Mouse (Mus musculus): Measurements from ENCODE around the gene AC141477.1. TPM values are rescaled to one million over a fixed set of nuclear protein-coding genes. Genes with fewer than 3 reads are reported as not detected.

Gene AC141477.1
- not detected for polyA plus RNA-seq (2014; fragmentation: Illumina TruSeq; extraction: RNeasy Lipid Tissue Mini Kit (QIAGEN cat#74804); ENCODE audit: insufficient read depth, low read depth, low replicate concordance)

GRCm38 (mm10) chr10:76440281-76440680 is at the start of gene AC141477.1:
TSS of gene AC141477.1 (minus strand) at chr10:76440444.

DNA sequence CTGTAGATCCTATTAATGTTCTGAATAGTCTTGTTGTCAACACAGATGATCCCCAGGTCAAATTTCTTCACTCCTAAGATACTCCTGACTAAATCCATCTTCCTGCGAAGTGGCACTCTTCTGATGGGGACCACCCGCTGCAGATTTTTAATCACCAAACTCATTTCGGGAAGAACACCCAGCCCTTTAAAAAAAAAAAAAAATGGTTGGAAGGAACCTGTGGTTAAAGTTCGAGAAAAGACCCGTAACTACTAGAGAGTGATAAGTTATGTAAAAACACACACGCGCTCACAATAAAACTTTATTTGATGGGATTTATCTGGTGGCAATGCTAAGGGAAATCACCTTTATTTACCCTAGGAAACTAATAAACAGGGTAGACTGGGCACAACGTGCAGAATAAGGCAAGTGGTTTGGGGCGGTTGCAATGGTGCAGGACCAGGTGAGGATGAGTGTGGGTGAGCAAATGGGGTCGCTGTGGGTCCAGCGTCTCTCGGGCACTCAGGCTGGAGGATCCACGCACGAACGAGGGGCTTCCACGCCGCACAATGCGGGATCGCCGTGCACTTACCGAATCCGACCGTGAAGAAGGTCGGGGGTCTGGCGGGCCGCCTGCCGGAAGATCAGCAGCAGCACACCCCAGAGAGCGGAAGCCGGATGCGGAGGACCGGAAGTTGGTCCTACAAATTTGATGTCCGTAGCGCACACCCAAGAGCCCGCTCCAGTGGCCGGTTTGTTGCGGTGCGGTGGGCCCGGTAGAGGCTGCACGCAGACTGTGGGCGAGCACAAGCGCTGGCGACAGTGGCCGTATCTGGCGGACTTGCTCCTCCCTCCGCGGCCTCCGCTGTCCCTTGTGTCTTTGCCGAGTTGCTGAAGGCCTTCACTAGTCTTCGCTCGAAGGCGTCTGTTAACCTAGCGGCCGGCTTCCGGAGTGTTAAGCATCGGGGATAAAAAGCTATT is 28.2 kb upstream of the AC141477.1 start, which contains the start of the genes Mcm3ap and Ybey:
Mcm3ap (plus strand) TSS at position 725 of the 960 bp plus-strand sequence.
Ybey (minus strand) TSS at position 912 of the 960 bp plus-strand sequence.

DNA sequence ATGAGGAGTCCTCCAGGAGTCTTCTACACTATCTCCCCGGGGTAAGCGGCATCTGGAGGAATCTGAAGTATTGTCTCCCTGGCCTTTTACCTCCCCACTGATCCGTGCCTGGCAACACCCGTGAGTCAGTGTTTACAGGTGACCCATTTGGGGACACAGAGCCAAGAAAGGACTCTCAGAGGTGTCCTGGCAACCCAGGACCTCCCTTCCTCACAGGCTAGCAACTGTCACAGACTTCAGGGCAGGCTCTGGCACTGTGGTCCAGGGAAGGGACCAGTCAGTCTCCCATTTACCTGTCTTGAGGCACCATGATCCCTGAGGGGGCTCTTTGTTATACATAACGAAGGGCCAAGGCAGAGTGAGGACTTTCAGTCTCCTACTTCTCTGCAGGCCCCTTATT is 8.6 kb upstream of the AC141477.1 start, which contains the start of gene 2610028H24Rik:
2610028H24Rik (plus strand) TSS at position 231 of the 400 bp plus-strand sequence.

DNA sequence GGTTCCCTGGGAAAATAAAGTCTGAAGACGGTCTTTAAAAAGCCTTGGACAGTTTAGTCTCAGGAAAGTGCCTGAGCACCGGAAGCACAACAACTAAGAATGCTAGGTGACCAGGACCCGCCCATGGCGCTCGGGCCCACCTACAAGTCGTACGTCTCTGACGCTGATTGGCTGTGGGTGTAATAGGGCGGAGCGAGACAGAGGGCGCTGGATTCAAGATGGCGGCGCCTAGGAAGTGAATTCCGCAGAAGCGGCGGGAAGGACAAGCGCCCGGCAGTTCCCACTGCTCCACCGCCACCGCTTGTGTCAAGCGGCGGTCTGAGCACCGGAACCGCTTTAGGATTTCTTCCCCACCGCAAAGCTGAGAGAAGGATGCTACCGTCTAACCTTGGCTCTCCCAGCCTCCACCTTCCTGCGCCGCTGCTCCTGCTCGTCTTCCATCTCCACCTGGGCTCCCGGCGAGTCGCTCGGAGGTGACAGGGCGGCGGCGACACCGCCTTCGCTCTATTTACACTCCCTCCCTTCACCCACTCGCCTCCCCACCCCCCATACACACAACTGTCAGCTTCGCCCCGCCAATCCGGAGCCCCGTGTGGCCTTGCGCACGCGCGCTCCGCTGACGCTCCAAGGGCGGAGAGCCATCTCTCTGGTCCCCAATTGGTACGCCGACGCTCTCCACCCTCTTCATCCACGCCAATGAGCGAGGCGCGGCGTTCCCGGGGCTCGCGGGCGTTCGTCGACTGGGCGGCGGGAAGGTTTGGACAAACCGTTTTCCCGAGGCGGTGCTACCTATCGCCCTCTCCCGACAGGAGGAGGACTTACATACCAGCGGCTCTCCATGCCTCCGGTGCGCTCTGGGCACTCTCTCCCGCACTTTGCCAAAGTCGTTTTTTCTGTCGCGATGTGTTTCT is 2.2 kb upstream of the AC141477.1 start, which contains the start of gene Pcnt:
Pcnt (minus strand) TSS at position 609 of the 911 bp plus-strand sequence.

Other genes with a start within 250 kb of the AC141477.1 start
- 37.8 TPM for gene Prmt2, start 202.6 kb downstream of the AC141477.1 start, polyA plus RNA-seq (2014; fragmentation: Illumina TruSeq; extraction: RNeasy Lipid Tissue Mini Kit (QIAGEN cat#74804); ENCODE audit: insufficient read depth, low read depth, low replicate concordance)
- 2.7 TPM for gene S100b, start 186.6 kb downstream of the AC141477.1 start, polyA plus RNA-seq (2014; fragmentation: Illumina TruSeq; extraction: RNeasy Lipid Tissue Mini Kit (QIAGEN cat#74804); ENCODE audit: insufficient read depth, low read depth, low replicate concordance)
- 6.0 TPM for gene Dip2a, start 95.2 kb downstream of the AC141477.1 start, polyA plus RNA-seq (2014; fragmentation: Illumina TruSeq; extraction: RNeasy Lipid Tissue Mini Kit (QIAGEN cat#74804); ENCODE audit: insufficient read depth, low read depth, low replicate concordance)
- 19.4 TPM for gene Pcnt, start 2.3 kb upstream of the AC141477.1 start, polyA plus RNA-seq (2014; fragmentation: Illumina TruSeq; extraction: RNeasy Lipid Tissue Mini Kit (QIAGEN cat#74804); ENCODE audit: insufficient read depth, low read depth, low replicate concordance)
- gene 2610028H24Rik, start 8.6 kb upstream of the AC141477.1 start, polyA plus RNA-seq (2014; fragmentation: Illumina TruSeq; extraction: RNeasy Lipid Tissue Mini Kit (QIAGEN cat#74804); ENCODE audit: insufficient read depth, low read depth, low replicate concordance): 28.0 TPM
- gene Mcm3ap, start 28.5 kb upstream of the AC141477.1 start, polyA plus RNA-seq (2014; fragmentation: Illumina TruSeq; extraction: RNeasy Lipid Tissue Mini Kit (QIAGEN cat#74804); ENCODE audit: insufficient read depth, low read depth, low replicate concordance): 25.7 TPM
- 1.2 TPM for gene Ybey, start 28.7 kb upstream of the AC141477.1 start, polyA plus RNA-seq (2014; fragmentation: Illumina TruSeq; extraction: RNeasy Lipid Tissue Mini Kit (QIAGEN cat#74804); ENCODE audit: insufficient read depth, low read depth, low replicate concordance)
- gene Lss, start 91.1 kb upstream of the AC141477.1 start, polyA plus RNA-seq (2014; fragmentation: Illumina TruSeq; extraction: RNeasy Lipid Tissue Mini Kit (QIAGEN cat#74804); ENCODE audit: insufficient read depth, low read depth, low replicate concordance): 8.2 TPM
- 0.18 TPM for gene Spatc1l, start 121.8 kb upstream of the AC141477.1 start, polyA plus RNA-seq (2014; fragmentation: Illumina TruSeq; extraction: RNeasy Lipid Tissue Mini Kit (QIAGEN cat#74804); ENCODE audit: insufficient read depth, low read depth, low replicate concordance)
- gene Ftcd, start 135.2 kb upstream of the AC141477.1 start, polyA plus RNA-seq (2014; fragmentation: Illumina TruSeq; extraction: RNeasy Lipid Tissue Mini Kit (QIAGEN cat#74804); ENCODE audit: insufficient read depth, low read depth, low replicate concordance): not detected
- 54.8 TPM for gene Col6a2, start 183.2 kb upstream of the AC141477.1 start, polyA plus RNA-seq (2014; fragmentation: Illumina TruSeq; extraction: RNeasy Lipid Tissue Mini Kit (QIAGEN cat#74804); ENCODE audit: insufficient read depth, low read depth, low replicate concordance)

All from lung, adult 10 weeks (tissue).